Mouse (Mus musculus) heart, adult 2 months (tissue): ENCODE data around the gene Ccdc141. TPM values are rescaled to one million over a fixed set of nuclear protein-coding genes. Genes with fewer than 3 reads are reported as not detected.
"Not testable (repeated sequence)": the region's sequence is repeated elsewhere in the genome, so short reads cannot be mapped to it uniquely, and the experiment has no call there.

Experiments used
- DNase-seq, 2 experiments: peaks; one replicate each; pipeline ENCODE4 v3.0.0; 2021
- H3K27ac ChIP-seq: fragments of 200-600 bp; 2 replicates; pipeline ENCODE4 v1.8.1; 2022
- H3K27me3 ChIP-seq: fragments of 200-500 bp; 2 replicates; pipeline ENCODE4 v1.6.1; 2012; ENCODE audit warnings: mild to moderate bottlenecking, low read length, inconsistent platforms, mixed read lengths; ENCODE audit not compliant: control insufficient read depth, insufficient read depth
- H3K36me3 ChIP-seq: fragments of 200-500 bp; 2 replicates; pipeline ENCODE4 v1.6.1; 2012; ENCODE audit warnings: low read length, inconsistent platforms; ENCODE audit not compliant: control insufficient read depth, insufficient read depth
- H3K4me1 ChIP-seq: fragments of 200-500 bp; 2 replicates; pipeline ENCODE4 v1.6.1; 2011; ENCODE audit warnings: low read length; ENCODE audit not compliant: control insufficient read depth, insufficient read depth
- H3K4me3 ChIP-seq: fragments of 200-600 bp; 2 replicates; pipeline ENCODE4 v1.8.1; 2022
- H3K79me2 ChIP-seq: fragments of 200-500 bp; replicated peaks from 2 replicates; pipeline ENCODE4 v1.6.1; 2012; ENCODE audit warnings: mild to moderate bottlenecking, inconsistent platforms, low read length, moderate library complexity, mixed read lengths; ENCODE audit not compliant: control insufficient read depth, insufficient read depth
- H3K9ac ChIP-seq: fragments of 200-500 bp; 2 replicates; pipeline ENCODE4 v1.6.1; 2012; ENCODE audit warnings: low read depth, mild to moderate bottlenecking, control low read depth, inconsistent platforms, low read length, mixed read lengths
- CTCF ChIP-seq: fragments of 200-600 bp; IDR thresholded peaks from 2 replicates; pipeline ENCODE4 v1.8.1; 2022; ENCODE audit warnings: antibody characterized with exemption, mild to moderate bottlenecking, moderate library complexity
- EP300 ChIP-seq: fragments of 200-500 bp; IDR thresholded peaks from 2 replicates; pipeline ENCODE4 v1.6.1; 2011; ENCODE audit warnings: low read depth, low read length, control low read depth; ENCODE audit not compliant: insufficient read depth
- POLR2A ChIP-seq: fragments of 200-500 bp; IDR thresholded peaks from 2 replicates; pipeline ENCODE4 v1.6.1; 2011; ENCODE audit warnings: mild to moderate bottlenecking, low read depth, low read length, control low read depth; ENCODE audit not compliant: insufficient read depth
- WGBS: fragments of 180-500 bp; shearing (Covaris S2); methylation state at CpG from one replicate; pipeline ENCODE4 v1.1.7; 2018; 5-methylcytosine and 5-hydroxymethylcytosine counted together
- intact Hi-C: fragments of 180-260 bp; cut with DNase I; formaldehyde crosslinking; loops from one replicate; pipeline ENCODE4 v1.15.1; 2025
- polyA plus RNA-seq: library from polyadenylated mRNA; depleted of rRNA; stranded (reverse); fragments of >200 nt; gene quantifications from 2 replicates; pipeline ENCODE4 v1.2.3, GENCODE M21; 2012
- total RNA-seq, 2 experiments: library from RNA; stranded (reverse); gene quantifications; 2 replicates each; pipeline ENCODE4 v1.2.3; 2021

Ccdc141 gene
- total and polyA plus RNA-seq, 3 experiments: 35.6 to 189 (median 182) TPM

GRCm38 (mm10) chr2:77020649-77021048, 149.8 kb downstream of the Ccdc141 start:
- DNase-seq: no peak
- Histone ChIP-seq H3K4me1 (no peaks in the 10 kb centered on the region; the same call in 1 of the 2 replicates), H3K9ac (no peak overlapping the region), H3K36me3 (peaks cover 7% of the 10 kb centered on the region), H3K27ac (no peak overlapping the region), H3K4me3 (no peak overlapping the region), H3K27me3 (no peaks in the 10 kb centered on the region), H3K79me2 (no peaks in the 10 kb centered on the region; the same call in 1 of the 2 replicates)
- WGBS: 71% methylated on average over 2 of the region's 2 CpGs
- intact Hi-C loops: no loop called here
- TF ChIP-seq CTCF (no peak), EP300 (no peak), POLR2A (no peak)

GRCm38 (mm10) chr2:77017735-77018134, 152.7 kb downstream of the Ccdc141 start:
- intact Hi-C loops: no loop called here
- Histone ChIP-seq H3K27me3 (no peaks in the 10 kb centered on the region), H3K4me3 (no peak overlapping the region), H3K36me3 (peaks cover 7% of the 10 kb centered on the region), H3K79me2 (no peaks in the 10 kb centered on the region), H3K4me1 (no peaks in the 10 kb centered on the region), H3K9ac (no peak overlapping the region), H3K27ac (no peak overlapping the region)
- TF ChIP-seq POLR2A (no peak), EP300 (no peak), CTCF (no peak)
- no peak for DNase-seq
- WGBS: 78% methylated on average over 4 of the region's 4 CpGs

GRCm38 (mm10) chr2:77013449-77013848, 157.0 kb downstream of the Ccdc141 start:
- DNase-seq, H3K27me3 ChIP-seq, H3K4me1 ChIP-seq, H3K79me2 ChIP-seq, H3K4me3 ChIP-seq, H3K9ac ChIP-seq, intact Hi-C loops: not testable (repeated sequence)
- WGBS: 66% methylated on average over 6 of the region's 6 CpGs
- H3K36me3 ChIP-seq: peaks cover 15% of the 10 kb centered on the region
- H3K27ac ChIP-seq: peak overlapping the region; percentile 29

GRCm38 (mm10) chr2:77011981-77012380, 158.5 kb downstream of the Ccdc141 start:
- Histone ChIP-seq H3K9ac (no peak overlapping the region), H3K4me3 (no peak overlapping the region), H3K79me2 (no peaks in the 10 kb centered on the region), H3K27me3 (no peaks in the 10 kb centered on the region), H3K4me1 (peaks cover 1% of the 10 kb centered on the region; the same call in 1 of the 2 replicates), H3K36me3 (peaks cover 13% of the 10 kb centered on the region), H3K27ac (peak overlapping the region; percentile 29)
- intact Hi-C loops: no loop called here
- DNase-seq: peak in 1 of 2 experiments; percentile 46
- TF ChIP-seq POLR2A (no peak), EP300 (peak; percentile 85)
- WGBS: 53% methylated on average over 5 of the region's 5 CpGs

GRCm38 (mm10) chr2:77007015-77007414, 163.4 kb downstream of the Ccdc141 start:
- WGBS: 75% methylated on average over 7 of the region's 7 CpGs
- intact Hi-C loops: no loop called here
- no peak for TF ChIP-seq POLR2A
- TF ChIP-seq EP300: no peak
- TF ChIP-seq CTCF: no peak

DNA sequence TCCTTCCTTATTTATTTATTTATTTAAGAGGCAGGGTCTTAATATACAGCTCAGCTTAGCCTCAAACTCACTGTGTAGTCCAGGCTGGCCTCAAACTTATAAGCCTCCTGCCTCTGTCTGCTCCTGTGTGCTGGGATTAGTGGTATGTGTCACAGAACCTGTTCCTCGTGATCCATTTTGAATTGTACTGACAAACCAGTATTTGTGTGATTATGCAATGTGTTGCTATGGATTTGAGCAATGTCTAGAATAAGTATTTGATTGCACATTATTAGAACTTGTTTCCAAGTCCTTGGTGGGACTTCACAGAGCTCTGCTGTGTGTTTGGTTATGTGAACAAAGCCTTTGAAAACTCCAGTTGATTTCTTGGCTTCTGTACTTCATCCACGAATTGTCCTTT, 167.3 kb downstream of the Ccdc141 start:
- Histone ChIP-seq H3K36me3 (no peaks in the 10 kb centered on the region), H3K27ac (no peak overlapping the region), H3K4me3 (no peak overlapping the region), H3K9ac (no peak overlapping the region), H3K79me2 (no peaks in the 10 kb centered on the region), H3K4me1 (no peaks in the 10 kb centered on the region), H3K27me3 (no peaks in the 10 kb centered on the region)
- no peak for TF ChIP-seq EP300
- no peak for TF ChIP-seq CTCF
- no peak for TF ChIP-seq POLR2A
- WGBS: 63% methylated on average over 2 of the region's 2 CpGs
- no peak for DNase-seq
- intact Hi-C loops: no loop called here

More at GRCm38 (mm10) chr2:77007015-77007414, 163.4 kb downstream of the Ccdc141 start:
- DNase-seq: no peak
- no peaks in the 10 kb centered on the region; the same call in 1 of the 2 replicates for H3K4me1 ChIP-seq
- peaks cover 6% of the 10 kb centered on the region for H3K36me3 ChIP-seq
- H3K9ac ChIP-seq: no peak overlapping the region
- H3K79me2 ChIP-seq: no peaks in the 10 kb centered on the region
- no peak overlapping the region for H3K27ac ChIP-seq
- no peaks in the 10 kb centered on the region for H3K27me3 ChIP-seq
- no peak overlapping the region for H3K4me3 ChIP-seq
